ENCODE assay signal across 15 mouse cellular contexts in the genomic region with DNA sequence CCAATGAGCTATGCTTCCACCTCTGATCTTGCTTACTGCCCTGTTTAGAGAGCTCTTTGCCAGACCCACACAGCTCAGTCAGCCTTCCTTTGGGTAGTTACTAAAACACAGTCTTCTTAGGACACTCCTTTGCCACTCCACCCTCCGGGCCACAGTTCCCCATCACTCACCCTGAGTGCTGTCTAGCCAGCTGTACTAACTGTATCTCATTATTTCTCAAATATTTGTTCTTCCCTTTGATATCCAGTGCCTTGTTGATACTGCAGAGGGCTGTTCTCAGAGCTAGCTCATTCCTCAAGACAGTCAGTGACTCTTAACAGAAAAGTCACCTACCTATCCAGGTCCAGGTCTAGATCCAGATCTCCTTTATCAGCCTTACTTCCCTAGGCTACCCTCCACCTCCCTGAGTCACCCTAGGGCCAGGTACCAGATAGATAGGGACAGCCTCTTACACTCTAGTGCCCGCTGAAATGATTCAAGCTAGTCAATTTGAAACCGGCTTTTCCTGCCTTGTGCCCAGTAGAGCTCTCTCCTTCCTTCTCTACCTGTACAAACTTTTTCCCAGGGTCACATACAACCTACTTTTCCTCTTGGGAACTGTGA.
DNase-seq lines count a peak whose midpoint lies in the region; ATAC-seq and TF ChIP-seq lines count a peak whose summit lies in the region.
"Had no signal": no experiment of that assay in that cellular context is flagged by ENCODE, and none has a peak within 500 bp of the region (broad histone marks: within the 10 kb centered on the region; RNA-seq: fewer than 3 reads in every experiment).

No protein-coding gene starts in this region.

- peaks cover 30% of the 10 kb centered on the region for H3K4me1 ChIP-seq in liver, adult 2 months (ENCODE audit: control insufficient read depth, insufficient read depth, low read length)
- H3K4me1 ChIP-seq in liver, postnatal 0 days (ENCODE audit: insufficient read depth), result peaks cover 7% of the 10 kb centered on the region
- no peaks in the 10 kb centered on the region for H3K4me1 ChIP-seq in lung, postnatal 0 days (ENCODE audit: insufficient read depth, low read depth, low read length)
- H3K4me1 ChIP-seq in stomach, embryonic 14.5 days (ENCODE audit: control insufficient read depth, insufficient read depth, low read length), result no peaks in the 10 kb centered on the region
- H3K4me1 ChIP-seq: forebrain, embryonic 13.5 days had no signal

- no peak for TF ChIP-seq POLR2A in liver, adult 2 months (IDR thresholded peaks at IDR 0.05; ENCODE audit: extremely low read depth, insufficient read depth, low read length)

- 66% methylated on average over 3 of the region's 3 CpGs for WGBS in liver, adult 2 months
- 82% methylated on average over 3 of the region's 3 CpGs for WGBS in liver, postnatal 0 days (ENCODE audit: insufficient replicate concordance)
- WGBS in lung, postnatal 0 days, result 54% methylated on average over 3 of the region's 3 CpGs
- WGBS in stomach, embryonic 14.5 days, result 66% methylated on average over 3 of the region's 3 CpGs

- no peak overlapping the region for H3K4me2 ChIP-seq in liver, postnatal 0 days (ENCODE audit: low read depth, low read length)
- H3K4me2 ChIP-seq in lung, postnatal 0 days (replicated peaks; ENCODE audit: low read depth, low read length), result no peak overlapping the region
- no peak overlapping the region for H3K4me2 ChIP-seq in stomach, embryonic 14.5 days (replicated peaks; ENCODE audit: low read depth, low read length)
- H3K4me2 ChIP-seq: forebrain, embryonic 13.5 days; heart, embryonic 13.5 days had no signal

- H3K36me3 ChIP-seq in liver, adult 2 months (ENCODE audit: control insufficient read depth, insufficient read depth, low read length), result no peaks in the 10 kb centered on the region
- no peaks in the 10 kb centered on the region; the same call in 1 of the 2 replicates for H3K36me3 ChIP-seq in liver, postnatal 0 days (replicated peaks; ENCODE audit: insufficient read depth, low read length)
- no peaks in the 10 kb centered on the region for H3K36me3 ChIP-seq in lung, postnatal 0 days (ENCODE audit: insufficient read depth, low read length)
- no peaks in the 10 kb centered on the region for H3K36me3 ChIP-seq in stomach, embryonic 14.5 days (ENCODE audit: control insufficient read depth, insufficient read depth, low read length)

- no peak for DNase-seq in liver, adult 2 months (ENCODE audit: extremely low read depth, low read depth, low spot score)
- DNase-seq in liver, postnatal 0 days, result no peak
- DNase-seq in lung, postnatal 0 days (ENCODE audit: low spot score), result peak; percentile 30
- no peak for DNase-seq in lung, postnatal 4 days
- no peak for DNase-seq in frontal cortex, postnatal 25 days (ENCODE audit: low spot score in 2 of 2)
- no peak for DNase-seq in adrenal gland, adult (ENCODE audit: inconsistent age in 2 of 2, low spot score in 1 of 2)
- DNase-seq: cerebellum, adult 11-12 months; cerebellum, adult 9-10 months; cerebellum, postnatal 36 days; gastrocnemius, postnatal 36 days; heart, adult 11 months; heart, postnatal 36 days had no signal

- H3K9ac ChIP-seq in liver, adult 2 months (ENCODE audit: low read depth, low read length), result no peak overlapping the region
- no peak overlapping the region for H3K9ac ChIP-seq in liver, postnatal 0 days (replicated peaks)
- no peak overlapping the region for H3K9ac ChIP-seq in lung, postnatal 0 days (replicated peaks; ENCODE audit: low read depth)
- H3K9ac ChIP-seq in stomach, embryonic 14.5 days (replicated peaks; ENCODE audit: low read depth, low read length), result no peak overlapping the region
- H3K9ac ChIP-seq: forebrain, embryonic 13.5 days; heart, embryonic 13.5 days had no signal

- no peaks in the 10 kb centered on the region for H3K9me3 ChIP-seq in liver, postnatal 0 days (ENCODE audit: low read length)
- no peaks in the 10 kb centered on the region for H3K9me3 ChIP-seq in lung, postnatal 0 days (ENCODE audit: low read length)
- no peaks in the 10 kb centered on the region for H3K9me3 ChIP-seq in stomach, embryonic 14.5 days (ENCODE audit: control insufficient read depth, low read depth, low read length)
- H3K9me3 ChIP-seq: forebrain, embryonic 13.5 days had no signal

- TF ChIP-seq EP300 in liver, postnatal 0 days (IDR thresholded peaks at IDR 0.05; ENCODE audit: low read depth), result no peak
- no peak for TF ChIP-seq EP300 in lung, postnatal 0 days (IDR thresholded peaks at IDR 0.05)

- no peak for TF ChIP-seq CTCF in liver, adult 2 months (IDR thresholded peaks at IDR 0.05; ENCODE audit: low read depth, low read length)
- no peak for TF ChIP-seq CTCF in liver, postnatal 0 days (IDR thresholded peaks at IDR 0.05; ENCODE audit: low read depth)
- no peak for TF ChIP-seq CTCF in lung, postnatal 0 days (IDR thresholded peaks at IDR 0.05)

- no peak overlapping the region for H3K4me3 ChIP-seq in liver, adult 2 months (ENCODE audit: insufficient read depth, low read depth, low read length)
- H3K4me3 ChIP-seq in liver, postnatal 0 days (ENCODE audit: low read depth, low read length), result no peak overlapping the region
- no peak overlapping the region for H3K4me3 ChIP-seq in lung, postnatal 0 days (ENCODE audit: low read depth, low read length)
- H3K4me3 ChIP-seq in stomach, embryonic 14.5 days (ENCODE audit: low read depth, low read length), result no peak overlapping the region
- H3K4me3 ChIP-seq: forebrain, embryonic 13.5 days; heart, embryonic 13.5 days had no signal

- no peak for ATAC-seq in liver, postnatal 0 days
- ATAC-seq in lung, postnatal 0 days, result no peak
- peak; percentile 78 for ATAC-seq in stomach, embryonic 14.5 days (ENCODE audit: insufficient number of reproducible peaks, insufficient read depth, low FRiP score, low read depth)
- ATAC-seq: forebrain, embryonic 13.5 days had no signal

- H3K27ac ChIP-seq in liver, adult 2 months (replicated peaks; ENCODE audit: insufficient read depth, low read depth, low read length), result peak overlapping the region; percentile 7; the same call in 1 of the 2 replicates
- no peak overlapping the region for H3K27ac ChIP-seq in liver, postnatal 0 days (ENCODE audit: low read depth)
- H3K27ac ChIP-seq in lung, postnatal 0 days (ENCODE audit: low read length), result no peak overlapping the region; the same call in 1 of the 2 replicates
- no peak overlapping the region for H3K27ac ChIP-seq in stomach, embryonic 14.5 days (ENCODE audit: low read length)
- H3K27ac ChIP-seq: forebrain, embryonic 13.5 days; heart, embryonic 13.5 days had no signal

- H3K79me2 ChIP-seq in liver, adult 2 months (ENCODE audit: control insufficient read depth, insufficient read depth, low read length), result peaks cover 5% of the 10 kb centered on the region

- H3K27me3 ChIP-seq in liver, adult 2 months (ENCODE audit: control insufficient read depth, insufficient read depth, low read length), result no peaks in the 10 kb centered on the region
- H3K27me3 ChIP-seq in liver, postnatal 0 days (ENCODE audit: insufficient read depth, low read length), result no peaks in the 10 kb centered on the region
- no peaks in the 10 kb centered on the region for H3K27me3 ChIP-seq in lung, postnatal 0 days (replicated peaks; ENCODE audit: insufficient read depth, low read length)
- no peaks in the 10 kb centered on the region for H3K27me3 ChIP-seq in stomach, embryonic 14.5 days (ENCODE audit: control insufficient read depth, insufficient read depth, low read length)
- H3K27me3 ChIP-seq: forebrain, embryonic 13.5 days; heart, embryonic 13.5 days had no signal
